Mouse (Mus musculus) gastrocnemius, adult 18-20 months (tissue): Measurements from ENCODE around the gene Esrrg. TPM values are rescaled to one million over a fixed set of nuclear protein-coding genes. Genes with fewer than 3 reads are reported as not detected.

Source experiments
- DNase-seq: peaks from one replicate; pipeline ENCODE4 v3.0.0; 2021; ENCODE audit warnings: low spot score
- total RNA-seq, 2 experiments: library from RNA; stranded (reverse); gene quantifications; 2 replicates each; pipeline ENCODE4 v1.2.3; 2021

Esrrg gene
- total RNA-seq, 2 experiments from 2014 or later, result 19.7 to 34.8 TPM

DNA sequence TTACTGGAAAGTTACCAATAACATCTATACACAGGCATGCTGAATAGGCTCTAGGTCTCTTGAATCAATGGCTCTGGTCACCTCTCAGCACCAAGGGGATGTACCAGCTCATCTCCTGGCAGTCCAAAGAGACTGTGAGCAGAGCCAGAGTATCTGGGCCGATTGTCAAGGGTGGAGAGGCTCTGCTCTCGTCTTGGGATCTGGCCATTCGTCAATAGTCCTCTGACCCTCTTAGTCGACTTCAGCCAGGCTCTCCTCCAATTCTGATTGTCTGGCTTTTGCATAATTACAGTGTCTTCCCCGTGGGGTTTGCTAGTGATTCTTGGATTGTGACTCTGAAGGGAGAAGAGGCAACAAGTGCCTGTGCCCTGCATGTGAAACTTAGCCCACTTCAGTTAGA, 41.3 kb downstream of the Esrrg start:
- DNase-seq, result peak; percentile 42

DNA sequence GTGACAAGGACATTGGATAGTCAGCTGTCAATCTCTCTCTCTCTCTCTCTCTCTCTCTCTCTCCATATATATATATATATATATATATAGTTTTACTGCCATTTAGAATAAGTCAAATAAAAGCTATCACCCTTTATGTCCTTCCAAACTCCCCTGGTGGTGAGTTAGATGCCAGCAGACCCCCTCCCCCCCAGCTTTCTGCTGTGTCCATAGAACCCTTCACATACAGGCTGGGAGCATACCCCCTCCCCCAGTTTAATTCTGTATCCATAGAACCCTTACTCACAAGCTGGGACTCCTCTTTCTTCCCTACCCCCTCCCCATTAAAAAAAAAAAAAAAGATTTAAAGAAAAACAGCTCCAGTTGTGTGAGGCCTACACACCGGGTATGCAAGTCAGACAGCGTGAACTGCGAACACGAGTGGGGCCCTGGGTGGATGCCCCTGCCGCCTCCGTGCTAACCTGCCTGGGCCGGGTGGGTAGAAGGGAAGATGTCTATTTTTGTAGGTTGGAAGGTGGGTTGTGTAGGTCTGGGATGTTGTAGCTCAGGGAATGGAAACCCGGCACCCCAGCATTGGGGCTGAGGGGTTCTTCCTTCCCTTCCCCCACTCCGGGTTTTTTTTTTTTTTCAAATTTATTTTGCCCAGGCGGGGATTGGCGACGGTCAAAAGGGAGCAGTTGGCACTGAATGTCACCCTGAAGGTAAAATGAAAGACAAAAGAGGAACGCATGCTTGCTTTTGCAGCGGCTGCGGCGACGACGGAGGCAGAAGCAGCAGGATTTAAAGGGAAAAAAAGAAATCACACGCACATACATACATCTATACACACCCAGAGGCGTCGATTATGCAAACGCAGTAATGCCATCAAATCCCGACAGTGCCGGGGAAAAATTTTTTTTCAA, 42.4 kb downstream of the Esrrg start:
- no peak for DNase-seq

DNA sequence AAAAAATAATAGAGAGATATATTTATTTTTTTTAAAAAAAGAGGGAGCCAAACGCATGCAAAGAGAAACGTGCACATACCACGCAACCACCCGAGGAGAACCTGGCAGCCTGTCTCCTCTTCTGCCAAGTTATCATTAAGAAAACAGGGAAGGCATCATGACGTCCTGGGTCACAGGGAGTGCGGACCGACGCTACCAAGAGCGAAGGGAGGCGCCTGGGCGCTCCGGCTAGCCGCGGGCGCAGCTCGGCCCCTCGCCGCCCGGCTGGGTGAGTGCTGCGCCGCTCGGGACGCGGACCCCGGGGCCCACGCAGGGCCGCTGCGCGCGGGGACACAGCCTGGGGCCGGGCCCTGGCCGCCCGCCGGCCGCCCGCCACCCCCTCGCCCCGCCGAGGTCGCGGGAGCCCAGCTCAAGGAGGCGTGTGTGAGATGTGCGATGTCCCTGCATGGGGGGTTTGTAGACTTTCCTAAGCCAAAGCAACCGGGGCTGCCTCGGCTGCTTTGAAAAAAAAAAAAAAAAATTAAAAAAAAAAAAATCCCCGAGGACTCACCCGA, 43.2 kb downstream of the Esrrg start:
- DNase-seq, result no peak

DNA sequence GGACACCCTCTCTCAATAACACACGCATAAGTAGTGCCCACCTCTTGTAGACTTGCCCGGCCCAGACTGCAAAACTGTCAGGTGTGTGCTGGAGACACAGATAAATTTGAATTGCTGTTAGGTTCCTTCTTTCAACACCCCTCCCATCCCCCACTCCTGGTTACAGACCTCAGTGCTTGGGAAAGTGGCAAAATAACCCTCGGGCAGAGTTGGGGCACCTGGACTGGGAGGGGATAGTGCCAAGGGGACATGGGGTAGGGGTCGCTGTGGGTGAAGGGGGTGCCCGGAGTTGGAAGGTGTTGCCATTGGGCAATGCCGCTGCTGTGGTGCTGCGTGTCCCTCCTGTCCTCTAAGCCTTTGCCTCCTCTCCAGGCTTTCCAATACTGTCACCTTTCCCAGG, 43.9 kb downstream of the Esrrg start:
- DNase-seq, result no peak

DNA sequence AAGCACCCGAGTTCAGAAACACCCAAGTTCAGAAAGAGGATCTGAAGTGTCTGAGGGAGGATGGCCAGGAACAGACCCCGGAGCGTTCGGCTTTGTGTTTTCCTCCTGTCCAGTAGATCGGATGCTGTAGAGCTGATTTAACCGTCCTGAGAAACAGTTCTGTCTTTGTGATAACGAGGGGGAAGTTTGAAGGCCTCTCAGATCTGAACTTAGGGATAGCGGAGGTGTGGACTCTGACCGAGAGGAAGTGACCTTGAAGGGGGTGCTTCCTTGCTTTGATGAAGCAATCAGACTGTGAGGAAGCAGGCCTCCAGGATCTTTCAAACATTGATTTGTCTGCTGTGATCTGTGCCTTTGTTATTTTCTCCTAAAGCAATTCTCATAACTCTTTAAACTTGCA, 44.8 kb downstream of the Esrrg start:
- no peak for DNase-seq

DNA sequence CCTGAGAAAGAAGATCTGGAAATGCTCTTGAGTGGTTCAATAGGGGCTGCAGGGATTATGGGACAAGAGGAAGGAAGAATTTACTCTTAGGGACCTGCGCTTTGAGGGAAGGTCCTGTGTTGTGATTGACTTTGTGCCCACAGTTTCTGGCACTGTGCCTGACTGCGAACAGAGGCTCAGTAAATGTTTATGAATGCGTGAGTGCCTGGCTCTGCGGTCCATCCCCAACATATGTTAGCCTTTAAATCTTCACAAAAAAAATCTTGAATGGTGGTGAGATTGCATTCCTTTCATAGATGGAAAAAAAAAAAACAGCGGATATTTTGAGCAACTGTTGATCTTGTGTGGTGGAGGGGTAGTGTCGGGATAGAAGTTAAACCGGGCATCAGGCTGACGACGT, 52.4 kb downstream of the Esrrg start:
- DNase-seq, result no peak

DNA sequence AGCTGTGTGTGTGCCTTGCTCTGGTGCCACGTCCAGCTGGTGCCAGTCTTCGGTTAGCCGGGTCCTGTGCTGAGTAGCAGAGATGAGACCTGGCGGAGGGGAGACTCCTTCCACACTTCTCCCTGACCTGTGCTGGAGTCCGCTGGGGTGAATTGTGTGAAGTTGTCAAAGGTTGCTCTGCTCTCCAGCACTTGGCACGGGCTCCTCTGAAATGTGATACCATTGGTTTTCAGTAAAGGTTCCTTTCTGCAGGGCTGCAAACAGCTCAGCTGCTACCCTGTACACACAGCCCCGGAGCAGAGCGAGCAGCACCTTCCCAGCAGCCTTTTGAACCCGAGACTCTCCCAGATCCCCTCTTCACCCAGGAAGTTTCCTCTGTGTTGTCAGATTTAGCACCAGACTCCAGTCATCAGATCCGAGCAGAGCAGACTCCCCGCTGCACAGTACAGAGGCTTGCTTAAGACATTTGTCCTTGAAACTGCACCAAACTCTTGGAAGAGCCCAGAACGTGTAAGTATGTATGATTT, 53.6 kb downstream of the Esrrg start:
- DNase-seq, result no peak

DNA sequence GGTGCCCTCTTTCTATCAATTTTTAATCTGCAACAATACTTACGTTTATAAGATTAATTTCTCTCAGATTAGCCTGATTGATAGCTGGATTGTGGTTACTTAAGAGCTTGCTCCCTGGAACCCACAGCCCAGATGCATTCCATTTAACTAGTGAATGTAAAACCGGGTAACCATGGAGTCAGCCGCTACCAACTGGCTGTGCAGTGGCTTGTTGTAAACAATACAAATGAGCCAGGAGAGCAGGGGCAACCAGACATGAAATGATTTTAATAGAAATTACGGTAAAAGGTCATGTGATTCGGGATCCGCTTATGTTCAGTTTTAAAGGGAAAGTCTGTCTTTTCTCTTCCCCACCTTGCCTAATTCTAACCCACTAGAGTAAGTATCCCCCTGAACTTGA, 54.8 kb downstream of the Esrrg start:
- no peak for DNase-seq

DNA sequence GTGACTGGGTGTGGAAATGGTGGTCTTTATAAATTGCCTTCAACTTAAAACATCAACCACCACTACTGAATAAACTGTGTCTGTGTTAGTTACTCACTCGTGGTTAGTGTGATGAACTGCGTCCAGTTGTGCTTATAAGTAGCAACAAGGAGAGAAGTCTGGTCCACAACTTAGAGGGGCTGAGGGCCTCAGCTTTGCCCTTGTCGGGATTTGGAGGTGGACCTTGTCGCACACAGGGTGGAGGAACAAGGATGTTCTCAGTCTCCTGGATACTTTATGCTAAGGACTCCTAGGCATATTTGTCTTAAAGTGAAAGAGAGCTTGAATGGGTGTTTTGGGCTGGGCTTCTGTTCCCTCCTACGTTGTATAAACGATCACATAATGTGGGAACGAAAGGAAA, 55.7 kb downstream of the Esrrg start:
- DNase-seq, result no peak

DNA sequence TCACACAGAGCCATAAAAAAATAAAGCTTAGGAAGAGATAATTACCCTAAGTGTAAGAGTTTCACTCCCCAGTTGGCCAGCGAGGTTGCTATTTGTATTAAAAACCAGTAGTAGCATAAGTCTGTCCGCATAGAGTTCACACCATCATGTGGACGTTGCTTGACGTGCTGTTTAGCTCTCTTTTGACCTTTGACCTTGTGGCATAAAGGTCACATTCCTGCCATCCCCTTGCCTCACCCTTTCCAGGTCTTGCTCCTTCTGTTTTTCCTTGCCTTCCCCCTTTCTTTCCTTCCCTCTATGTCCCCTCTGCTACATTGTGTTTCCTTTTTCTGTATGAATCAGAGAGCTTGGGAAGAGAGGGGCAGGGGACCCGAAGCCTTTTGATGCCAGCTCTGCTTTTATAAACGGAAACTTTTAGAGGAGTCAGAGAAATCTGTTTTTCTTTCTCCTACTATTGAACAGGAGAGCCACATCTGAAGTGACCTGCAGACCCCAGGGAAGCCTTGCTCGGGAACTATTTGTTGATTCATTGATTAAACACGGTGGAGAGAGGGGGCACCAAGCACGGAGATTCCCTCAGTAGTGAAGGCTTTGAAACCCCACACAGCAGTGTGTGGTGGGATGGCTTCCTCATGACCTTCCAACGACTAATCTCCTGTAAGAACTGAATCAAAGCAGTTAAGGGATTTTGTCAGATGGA, 57.5 kb downstream of the Esrrg start:
- DNase-seq, result no peak

DNA sequence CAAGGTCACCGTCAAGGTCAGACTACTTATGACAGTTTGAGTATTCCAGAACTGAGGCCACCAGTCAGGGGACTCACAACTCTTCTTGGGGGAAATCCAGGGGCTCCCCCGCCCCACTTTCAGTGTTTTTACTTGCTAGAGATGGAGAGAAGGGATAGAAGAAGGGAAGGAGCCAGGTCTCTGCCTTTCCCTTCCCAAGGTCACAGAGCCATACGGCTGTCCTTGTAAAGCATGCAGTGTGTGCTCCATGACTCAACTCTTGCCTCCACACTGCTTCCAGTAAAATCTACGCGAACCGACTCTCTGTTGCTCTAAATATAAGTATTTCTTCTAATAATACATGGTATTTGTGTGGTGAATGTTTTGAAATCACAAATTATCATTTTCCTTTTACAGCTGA, 61.2 kb downstream of the Esrrg start:
- no peak for DNase-seq

DNA sequence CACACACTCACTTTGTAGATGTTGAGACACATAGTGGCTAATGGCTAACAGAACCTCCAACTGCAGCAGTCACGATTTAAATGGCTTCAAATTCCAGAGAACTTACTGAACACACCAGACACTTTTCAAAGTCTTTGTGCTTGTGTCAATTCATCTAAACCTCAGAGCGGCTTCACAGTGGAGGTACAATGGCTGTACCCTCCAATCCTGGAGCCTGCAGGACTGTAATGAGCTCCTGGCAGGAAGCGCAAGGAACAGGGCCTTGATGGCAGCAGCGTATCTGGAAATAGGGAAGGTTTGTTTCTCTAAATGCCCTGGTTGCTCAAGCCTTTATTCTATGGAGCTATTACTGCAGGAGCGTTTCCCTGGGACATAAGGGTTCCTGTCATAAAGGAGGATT, 63.9 kb downstream of the Esrrg start:
- DNase-seq, result no peak

DNA sequence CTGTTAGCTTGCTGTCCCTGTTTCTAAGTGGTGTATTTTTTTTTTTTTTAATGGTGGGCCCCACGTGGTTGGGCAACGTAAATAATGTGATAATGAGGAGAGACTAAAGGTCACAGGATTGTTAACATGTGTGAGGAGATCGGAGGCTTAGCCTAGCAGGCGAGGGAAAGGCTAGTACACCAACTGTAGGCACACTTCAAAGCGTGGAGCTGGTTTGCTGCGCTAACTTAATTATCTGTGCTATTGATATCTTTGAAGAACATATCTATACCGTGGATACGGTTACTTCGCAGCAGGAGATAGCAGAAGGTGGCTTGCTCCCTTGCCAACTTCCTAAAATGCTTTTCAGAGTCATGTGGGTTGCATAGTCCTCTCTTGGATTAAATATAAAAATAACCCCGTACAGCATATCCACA, 66.2 kb downstream of the Esrrg start:
- no peak for DNase-seq

DNA sequence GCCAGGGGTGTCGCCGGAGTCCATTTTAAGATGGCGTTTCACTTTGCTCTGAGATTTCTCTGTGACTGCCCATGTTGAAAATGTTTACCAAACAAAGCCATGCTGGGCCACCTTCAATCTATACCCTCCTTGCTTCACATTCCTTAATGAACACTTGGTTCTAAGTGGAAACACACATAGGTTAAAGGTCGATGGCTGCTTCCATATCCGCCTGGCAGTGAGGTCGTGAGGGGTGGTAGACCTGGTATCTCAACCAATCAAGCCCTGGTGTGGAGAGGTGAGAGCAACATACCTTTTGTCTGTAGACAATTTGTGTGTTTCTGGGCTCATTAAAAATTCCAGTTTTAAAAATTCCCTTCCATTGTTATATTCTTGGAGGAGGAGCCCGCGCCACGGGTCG, 68.0 kb downstream of the Esrrg start:
- no peak for DNase-seq

DNA sequence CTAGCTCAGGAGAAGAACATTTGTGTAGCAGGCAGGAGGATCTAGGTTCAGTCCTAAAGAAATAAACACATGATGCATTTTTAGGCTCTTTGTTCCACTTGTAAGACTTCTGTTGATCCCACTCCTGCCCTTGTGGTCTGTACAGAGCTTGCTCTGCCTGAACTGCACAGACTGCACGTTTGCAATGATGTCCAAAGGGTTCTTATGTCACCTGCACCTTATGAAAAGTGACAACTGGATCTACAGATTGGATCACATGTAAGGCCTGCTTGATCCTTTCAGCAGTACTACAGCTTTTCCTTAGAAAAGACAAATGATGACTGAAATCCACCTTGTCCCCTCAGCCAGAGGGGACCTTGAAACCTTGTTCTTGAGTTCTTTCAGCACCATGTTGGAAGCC, 70.7 kb downstream of the Esrrg start:
- no peak for DNase-seq

DNA sequence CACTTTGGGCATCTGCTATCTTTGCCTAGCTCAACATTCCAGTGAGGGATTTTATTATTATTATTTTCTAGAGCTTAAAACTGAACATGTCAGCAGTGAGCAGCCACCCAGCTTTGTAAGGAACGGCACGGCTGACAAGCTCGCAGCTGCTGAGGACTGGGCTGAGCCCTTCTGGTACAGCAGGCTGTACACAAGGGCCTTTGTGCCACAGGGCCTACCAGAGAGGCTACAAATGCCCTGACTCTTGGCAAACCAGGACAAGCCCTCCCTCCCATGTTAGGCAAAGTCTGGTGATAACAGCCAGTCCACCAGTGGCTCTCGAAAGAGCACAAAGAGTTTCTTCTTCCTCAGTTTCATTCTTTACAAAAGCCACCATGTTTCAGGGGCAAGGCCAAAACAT, 75.9 kb downstream of the Esrrg start:
- no peak for DNase-seq

DNA sequence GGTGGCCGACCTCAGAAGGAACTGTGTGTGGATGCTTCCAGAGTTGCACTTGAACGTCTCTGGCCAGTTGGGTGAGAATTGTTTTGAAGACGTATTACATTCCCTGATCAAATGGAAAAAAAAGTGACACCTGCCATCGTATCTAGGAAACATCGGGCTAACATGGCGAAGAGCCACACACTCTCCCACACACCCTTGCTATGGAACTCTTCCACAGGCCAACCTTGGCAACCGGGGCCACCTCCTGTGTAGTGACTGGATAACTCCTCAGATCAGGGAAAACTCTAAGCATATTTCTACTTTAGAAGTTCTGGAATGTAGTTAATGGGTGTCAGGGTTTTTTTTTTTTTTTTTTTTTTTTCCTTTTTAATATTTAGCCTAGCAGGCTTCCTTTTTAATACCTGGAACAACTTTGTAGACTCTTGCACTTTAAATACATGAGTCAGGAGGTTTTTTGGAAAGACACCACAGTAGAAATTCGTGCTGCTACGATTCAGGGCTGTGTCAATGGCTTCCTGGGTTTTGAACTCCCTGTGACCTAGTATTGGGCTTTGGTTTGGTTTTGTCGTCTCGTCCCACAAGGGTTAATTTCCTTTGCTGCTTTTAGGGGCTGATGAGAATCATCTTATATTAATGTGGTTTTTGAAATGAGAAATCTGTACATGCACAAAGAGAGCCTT, 83.4 kb downstream of the Esrrg start:
- peak; percentile 38 for DNase-seq

DNA sequence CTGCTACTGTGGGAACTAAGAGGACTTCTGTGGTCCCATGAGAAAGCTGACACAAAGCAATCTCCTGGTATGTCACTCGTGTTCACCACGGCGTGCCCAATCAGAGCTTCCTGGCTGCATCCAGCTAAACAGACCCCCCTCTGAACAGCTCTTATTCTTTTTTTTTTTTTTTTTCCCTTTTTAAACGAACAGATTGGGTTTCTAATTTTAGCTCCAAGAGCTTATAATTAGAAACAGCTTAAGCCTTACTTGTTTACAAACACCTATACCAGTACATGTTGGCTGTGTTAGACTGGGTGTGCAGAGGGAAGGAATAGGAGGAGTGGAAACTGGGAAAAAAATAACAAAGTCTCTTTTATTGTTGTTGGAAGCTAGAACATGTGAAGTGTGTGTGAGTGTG, 86.3 kb downstream of the Esrrg start:
- DNase-seq, result no peak

DNA sequence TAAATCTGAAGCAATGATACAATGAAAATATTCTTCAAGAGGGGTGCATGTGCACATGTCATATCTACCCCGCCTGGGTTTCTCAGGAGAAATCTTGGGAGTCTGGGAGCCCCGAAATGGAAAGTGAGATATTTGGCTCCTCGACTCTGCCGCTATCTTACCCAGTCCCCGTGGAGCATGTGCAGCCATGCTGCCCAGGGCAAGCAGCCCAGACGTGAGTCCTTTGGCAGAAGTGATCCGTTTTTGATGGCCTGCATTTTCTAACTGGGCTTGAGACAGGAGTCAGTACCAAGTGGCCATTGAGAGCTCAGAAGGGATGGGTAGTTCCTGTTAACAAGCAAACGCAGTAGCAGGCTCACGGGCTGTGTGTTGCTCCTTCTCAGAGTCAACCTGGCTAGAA, 89.6 kb downstream of the Esrrg start:
- DNase-seq, result no peak

DNA sequence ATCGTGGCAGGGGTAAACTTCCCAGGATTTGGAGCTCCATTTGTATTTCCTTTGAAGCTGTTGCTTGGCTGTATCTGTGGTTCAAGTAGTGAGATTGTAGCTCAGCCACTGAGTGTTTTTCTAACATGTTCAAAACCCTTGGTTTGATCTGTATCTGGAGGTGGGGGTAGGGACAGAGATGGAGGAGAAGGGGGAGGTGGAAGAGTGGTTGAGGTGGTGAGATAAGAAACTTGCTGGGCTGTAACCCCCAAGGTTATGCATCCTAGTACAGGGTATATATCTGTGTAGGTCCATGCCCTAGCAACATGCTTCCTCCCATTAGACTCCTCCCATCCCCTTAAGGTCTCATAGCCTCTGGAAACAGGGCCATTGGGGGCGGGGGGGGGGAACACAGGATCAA, 92.4 kb downstream of the Esrrg start:
- DNase-seq, result no peak

DNA sequence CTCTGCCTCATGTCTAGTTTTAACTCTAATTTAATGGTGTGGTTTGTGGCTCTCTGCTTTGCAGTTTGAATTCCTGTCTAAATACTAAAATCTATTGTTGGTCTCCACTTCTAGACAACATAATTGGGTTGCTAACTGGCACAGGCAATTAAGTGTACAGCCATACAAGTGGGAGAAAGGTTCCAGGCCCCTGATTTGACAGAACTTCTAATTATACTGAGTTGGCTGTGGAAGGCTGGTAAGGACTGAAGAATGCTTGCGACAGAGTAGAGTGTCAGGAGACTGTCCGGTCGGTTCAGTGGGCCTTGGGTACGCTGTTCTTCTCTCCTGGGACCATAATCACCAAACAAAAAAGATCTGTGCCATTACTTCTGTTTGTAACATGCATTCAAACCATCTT, 96.3 kb downstream of the Esrrg start:
- DNase-seq, result no peak

DNA sequence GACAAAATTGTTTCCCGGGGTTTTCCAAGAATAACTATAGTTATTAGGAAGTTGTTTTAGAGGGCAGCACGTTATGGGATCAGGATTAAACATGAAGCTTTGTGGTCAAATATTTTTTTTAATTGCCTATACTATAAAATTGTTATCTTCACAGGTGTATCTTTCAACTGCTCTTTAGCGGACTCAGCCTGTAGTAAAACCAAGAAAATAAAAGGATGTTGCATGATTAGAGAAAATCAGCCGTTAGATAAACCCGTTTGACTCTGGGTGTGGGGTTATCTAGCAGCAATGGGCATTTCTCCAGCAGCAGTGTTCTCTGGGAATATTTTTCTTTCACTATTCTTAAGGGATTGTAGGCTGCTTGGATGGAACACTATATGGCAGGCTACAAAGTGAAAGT, 96.8 kb downstream of the Esrrg start:
- no peak for DNase-seq
